Mouse (Mus musculus): ENCODE measurements around the gene Gpsm3. TPM values are rescaled to one million over a fixed set of nuclear protein-coding genes. Genes with fewer than 3 reads are reported as not detected.

Gene Gpsm3
- polyA plus RNA-seq, 1 experiment from 2014 or later, result 15.4 TPM

GRCm38 (mm10) chr17:34604511-34605237 lies 15.1 kb downstream of the Gpsm3 start:
- ATAC-seq (ENCODE audit: low read depth), result no peak
- peak overlapping the region; percentile 91 for H3K27ac ChIP-seq (ENCODE audit: low read length)
- peak overlapping the region; percentile 74 for H3K4me2 ChIP-seq (ENCODE audit: low read depth, low read length)
- no peaks in the 10 kb centered on the region for H3K9me3 ChIP-seq (ENCODE audit: control insufficient read depth, low read length)
- peak overlapping the region; percentile 88 for H3K4me3 ChIP-seq (ENCODE audit: low read length)
- H3K36me3 ChIP-seq (ENCODE audit: control insufficient read depth, insufficient read depth, low read length), result peaks cover 11% of the 10 kb centered on the region
- H3K4me1 ChIP-seq (replicated peaks; ENCODE audit: control insufficient read depth, insufficient read depth, low read length), result peaks cover 32% of the 10 kb centered on the region
- 13% methylated on average over 24 of the region's 24 CpGs for WGBS
- H3K9ac ChIP-seq (ENCODE audit: low read length), result peak overlapping the region; percentile 96
- H3K27me3 ChIP-seq (ENCODE audit: control insufficient read depth, insufficient read depth, low read depth, low read length), result no peaks in the 10 kb centered on the region

DNA sequence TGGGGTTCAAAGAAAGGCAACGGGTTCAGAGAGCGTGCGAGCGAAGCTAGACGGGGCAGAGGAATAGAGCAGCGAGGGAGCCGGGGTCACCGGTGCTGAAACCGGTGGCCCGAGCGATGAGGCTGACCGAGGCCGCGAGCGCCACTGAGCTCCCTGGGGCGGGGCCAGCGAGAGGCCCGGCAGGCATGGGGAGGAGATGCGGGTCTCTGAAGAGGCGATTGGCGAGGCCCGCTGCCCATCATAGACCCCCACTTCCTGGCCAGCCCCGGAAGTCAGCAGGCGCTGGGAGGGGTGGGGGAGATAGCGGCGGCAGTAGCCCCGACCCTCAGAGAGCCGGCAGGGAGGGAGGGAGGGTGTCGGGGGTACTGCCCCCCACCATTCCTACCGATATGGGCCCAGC lies 16.0 kb downstream of the Gpsm3 start:
- under 1% methylated on average over 27 of the region's 30 CpGs for whole genome bisulfite sequencing
- Histone ChIP-seq H3K4me2 (ENCODE audit: low read depth, low read length) (peak overlapping the region; percentile 74), H3K4me3 (ENCODE audit: low read length) (peak overlapping the region; percentile 88), H3K27ac (ENCODE audit: low read length) (peak overlapping the region; percentile 91), H3K27me3 (ENCODE audit: control insufficient read depth, insufficient read depth, low read depth, low read length) (no peaks in the 10 kb centered on the region), H3K9me3 (ENCODE audit: control insufficient read depth, low read length) (no peaks in the 10 kb centered on the region), H3K9ac (ENCODE audit: low read length) (peak overlapping the region; percentile 96), H3K36me3 (ENCODE audit: control insufficient read depth, insufficient read depth, low read length) (peaks cover 6% of the 10 kb centered on the region), H3K4me1 (replicated peaks; ENCODE audit: control insufficient read depth, insufficient read depth, low read length) (peaks cover 29% of the 10 kb centered on the region)
- ATAC-seq (ENCODE audit: low read depth), result peak; percentile 55

DNA sequence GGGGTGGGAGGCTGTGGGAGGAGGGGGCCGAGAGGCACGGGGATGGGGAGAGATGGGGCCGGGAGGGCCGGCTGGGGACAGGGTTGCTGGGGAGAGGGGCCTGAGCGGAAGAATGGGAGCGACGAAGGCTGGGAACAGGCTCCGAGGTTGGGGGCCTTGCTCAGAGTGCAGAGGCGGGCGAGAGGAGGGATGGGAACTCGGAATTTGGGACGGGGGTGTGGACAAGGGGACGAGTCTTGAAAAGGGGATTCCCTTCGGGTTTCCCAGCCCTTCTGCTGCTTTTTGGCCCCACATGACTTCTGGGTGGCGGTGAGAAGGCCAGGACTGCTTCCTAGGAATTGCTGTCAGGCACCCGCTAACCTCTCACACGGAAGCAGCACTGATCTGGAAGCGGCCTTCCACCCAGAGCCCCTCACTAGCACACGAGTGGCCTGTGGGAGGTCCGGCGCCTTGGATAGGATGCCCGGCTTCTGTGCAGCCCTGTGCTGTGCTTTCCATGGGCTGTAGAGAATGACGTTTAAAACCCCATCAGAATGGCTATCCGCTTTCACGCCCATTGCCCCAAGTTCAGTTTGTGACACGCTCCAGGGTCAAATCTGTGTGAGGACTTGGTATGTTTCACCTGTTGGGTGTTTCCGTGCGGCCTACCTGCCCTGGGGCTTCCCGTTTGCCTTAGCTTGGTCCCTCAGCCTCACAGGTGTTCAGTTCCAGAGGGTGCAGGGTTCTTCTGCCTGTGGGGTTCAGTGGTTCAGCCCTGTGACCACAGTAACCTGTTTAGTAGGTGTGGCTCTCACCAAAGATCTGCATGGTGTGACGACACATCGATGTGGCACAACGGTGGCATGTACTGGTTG lies 16.8 kb downstream of the Gpsm3 start:
- ATAC-seq (ENCODE audit: low read depth), result no peak
- peak overlapping the region; percentile 88 for H3K4me3 ChIP-seq (ENCODE audit: low read length)
- H3K27me3 ChIP-seq (ENCODE audit: control insufficient read depth, insufficient read depth, low read depth, low read length), result no peaks in the 10 kb centered on the region
- peaks cover 29% of the 10 kb centered on the region for H3K4me1 ChIP-seq (replicated peaks; ENCODE audit: control insufficient read depth, insufficient read depth, low read length)
- H3K27ac ChIP-seq (ENCODE audit: low read length), result peak overlapping the region; percentile 77
- no peaks in the 10 kb centered on the region for H3K9me3 ChIP-seq (ENCODE audit: control insufficient read depth, low read length)
- 11% methylated on average over 32 of the region's 32 CpGs for WGBS
- H3K4me2 ChIP-seq (ENCODE audit: low read depth, low read length), result peak overlapping the region; percentile 74
- H3K9ac ChIP-seq (ENCODE audit: low read length), result peak overlapping the region; percentile 96
- H3K36me3 ChIP-seq (ENCODE audit: control insufficient read depth, insufficient read depth, low read length), result peaks cover 3% of the 10 kb centered on the region

DNA sequence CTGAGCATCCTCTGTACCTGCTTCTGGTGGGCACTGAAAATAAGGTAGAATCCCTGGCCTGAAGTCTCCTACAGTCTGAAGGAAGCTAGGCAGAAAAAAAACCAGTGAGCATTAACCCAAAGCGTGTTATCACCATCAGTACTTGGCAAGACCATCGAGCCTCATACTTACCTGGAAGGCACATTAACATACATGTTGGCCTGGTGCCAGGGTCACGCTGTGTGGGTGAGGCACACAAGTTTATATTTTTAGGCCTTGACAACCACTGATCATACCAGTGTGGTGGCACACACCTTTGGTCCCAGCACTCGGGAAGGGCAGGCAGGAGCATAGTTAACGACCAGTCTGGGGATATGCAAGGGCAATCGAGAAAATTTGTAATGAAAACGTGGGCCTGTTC lies 18.4 kb downstream of the Gpsm3 start:
- peaks cover 21% of the 10 kb centered on the region for H3K4me1 ChIP-seq (replicated peaks; ENCODE audit: control insufficient read depth, insufficient read depth, low read length)
- H3K27ac ChIP-seq (ENCODE audit: low read length), result no peak overlapping the region
- no peaks in the 10 kb centered on the region for H3K27me3 ChIP-seq (ENCODE audit: control insufficient read depth, insufficient read depth, low read depth, low read length)
- no peaks in the 10 kb centered on the region for H3K9me3 ChIP-seq (ENCODE audit: control insufficient read depth, low read length)
- 73% methylated on average over 7 of the region's 7 CpGs for WGBS
- no peak for ATAC-seq (ENCODE audit: low read depth)
- H3K36me3 ChIP-seq (ENCODE audit: control insufficient read depth, insufficient read depth, low read length), result peaks cover 12% of the 10 kb centered on the region
- H3K9ac ChIP-seq (ENCODE audit: low read length), result 0 out of 2 replicates have a peak overlapping the region, but pooled peaks have one; percentile 3
- H3K4me2 ChIP-seq (ENCODE audit: low read depth, low read length), result no peak overlapping the region
- H3K4me3 ChIP-seq (ENCODE audit: low read length), result no peak overlapping the region

DNA sequence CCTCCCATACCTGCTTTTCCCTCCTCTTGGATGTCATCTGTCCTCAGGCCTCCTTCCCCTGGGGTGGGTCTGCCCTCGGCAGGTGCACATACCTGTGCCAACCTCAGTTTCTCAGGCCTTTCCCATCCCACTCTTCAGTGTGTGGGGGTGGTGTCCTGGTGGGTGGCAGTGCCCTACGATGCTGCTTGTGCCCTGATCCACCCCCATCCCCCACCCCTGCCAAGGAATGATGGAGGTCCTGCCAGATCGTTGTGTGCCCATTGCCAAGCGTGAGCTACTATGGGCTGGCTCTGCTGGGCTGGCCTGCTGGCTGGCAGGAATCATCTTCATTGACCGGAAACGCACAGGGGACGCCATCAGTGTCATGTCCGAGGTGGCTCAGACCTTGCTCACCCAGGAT lies 21.4 kb downstream of the Gpsm3 start:
- no peak overlapping the region for H3K27ac ChIP-seq (ENCODE audit: low read length)
- H3K36me3 ChIP-seq (ENCODE audit: control insufficient read depth, insufficient read depth, low read length), result peaks cover 17% of the 10 kb centered on the region
- no peak for ATAC-seq (ENCODE audit: low read depth)
- H3K4me1 ChIP-seq (replicated peaks; ENCODE audit: control insufficient read depth, insufficient read depth, low read length), result peaks cover 13% of the 10 kb centered on the region
- H3K4me3 ChIP-seq (ENCODE audit: low read length), result no peak overlapping the region
- WGBS, result 89% methylated on average over 8 of the region's 8 CpGs
- no peak overlapping the region for H3K4me2 ChIP-seq (ENCODE audit: low read depth, low read length)
- H3K9ac ChIP-seq (ENCODE audit: low read length), result no peak overlapping the region
- H3K9me3 ChIP-seq (ENCODE audit: control insufficient read depth, low read length), result no peaks in the 10 kb centered on the region
- H3K27me3 ChIP-seq (ENCODE audit: control insufficient read depth, insufficient read depth, low read depth, low read length), result no peaks in the 10 kb centered on the region

GRCm38 (mm10) chr17:34613054-34613645 lies 23.5 kb downstream of the Gpsm3 start:
- Histone ChIP-seq H3K4me2 (ENCODE audit: low read depth, low read length) (no peak overlapping the region), H3K9me3 (ENCODE audit: control insufficient read depth, low read length) (no peaks in the 10 kb centered on the region), H3K4me3 (ENCODE audit: low read length) (no peak overlapping the region), H3K4me1 (replicated peaks; ENCODE audit: control insufficient read depth, insufficient read depth, low read length) (peaks cover 3% of the 10 kb centered on the region; the same call in 1 of the 2 replicates), H3K27ac (ENCODE audit: low read length) (no peak overlapping the region), H3K36me3 (ENCODE audit: control insufficient read depth, insufficient read depth, low read length) (peaks cover 19% of the 10 kb centered on the region), H3K27me3 (ENCODE audit: control insufficient read depth, insufficient read depth, low read depth, low read length) (no peaks in the 10 kb centered on the region), H3K9ac (ENCODE audit: low read length) (no peak overlapping the region)
- no peak for ATAC-seq (ENCODE audit: low read depth)
- WGBS, result 80% methylated on average over 11 of the region's 11 CpGs

DNA sequence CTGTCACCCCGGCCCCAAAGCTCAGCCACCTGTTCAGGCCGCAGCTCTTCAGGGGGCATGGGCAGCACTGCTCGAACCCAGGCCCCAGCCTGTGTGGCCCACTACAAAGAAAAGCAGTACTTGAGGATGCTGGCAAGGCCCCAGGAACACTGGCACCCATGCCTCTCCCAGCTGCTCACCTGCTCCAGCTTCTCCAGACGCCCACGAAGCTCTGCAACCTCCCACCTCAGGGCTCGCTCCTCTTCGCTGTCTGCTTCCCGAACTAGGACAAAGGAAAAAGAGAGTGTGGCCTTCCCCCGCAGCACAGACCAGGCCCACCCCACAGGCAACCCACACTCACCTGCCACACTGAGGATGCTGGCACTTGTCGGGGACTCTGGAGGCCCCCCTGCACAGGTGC lies 24.2 kb downstream of the Gpsm3 start:
- H3K9me3 ChIP-seq (ENCODE audit: control insufficient read depth, low read length), result no peaks in the 10 kb centered on the region
- no peaks in the 10 kb centered on the region for H3K27me3 ChIP-seq (ENCODE audit: control insufficient read depth, insufficient read depth, low read depth, low read length)
- H3K4me2 ChIP-seq (ENCODE audit: low read depth, low read length), result no peak overlapping the region
- WGBS, result 85% methylated on average over 10 of the region's 10 CpGs
- H3K27ac ChIP-seq (ENCODE audit: low read length), result no peak overlapping the region
- H3K4me3 ChIP-seq (ENCODE audit: low read length), result no peak overlapping the region
- H3K36me3 ChIP-seq (ENCODE audit: control insufficient read depth, insufficient read depth, low read length), result peaks cover 19% of the 10 kb centered on the region
- H3K9ac ChIP-seq (ENCODE audit: low read length), result no peak overlapping the region
- no peaks in the 10 kb centered on the region; the same call in 1 of the 2 replicates for H3K4me1 ChIP-seq (replicated peaks; ENCODE audit: control insufficient read depth, insufficient read depth, low read length)
- ATAC-seq (ENCODE audit: low read depth), result no peak

DNA sequence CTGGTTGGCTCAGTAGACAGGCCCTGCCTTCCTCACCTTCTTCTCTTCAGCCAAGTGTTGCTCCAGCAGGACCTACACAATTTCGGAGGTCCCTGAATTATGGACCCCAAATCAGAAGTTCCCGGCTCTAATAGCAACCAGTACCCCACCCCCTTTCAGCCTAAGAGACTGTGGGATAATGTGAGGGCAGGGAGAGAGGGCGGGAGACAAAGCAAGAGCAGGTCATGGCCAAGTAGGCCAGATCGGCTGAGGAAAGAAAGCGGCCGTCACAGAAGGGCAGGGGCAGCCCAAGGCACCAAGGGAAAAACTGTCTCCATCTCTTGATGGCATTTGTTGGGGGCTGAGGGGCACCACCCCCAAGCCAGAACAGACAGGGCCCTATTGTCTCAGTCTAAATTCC lies 26.3 kb downstream of the Gpsm3 start, which contains the start of gene Egfl8:
Gene Egfl8, minus strand, starts transcription at position 101 of the 400 bp plus-strand sequence.
- H3K27me3 ChIP-seq (ENCODE audit: control insufficient read depth, insufficient read depth, low read depth, low read length), result no peaks in the 10 kb centered on the region
- no peak within 1 kb of the TSS for H3K9ac ChIP-seq (ENCODE audit: low read length)
- no peak for ATAC-seq (ENCODE audit: low read depth)
- no peaks in the 10 kb centered on the region for H3K4me1 ChIP-seq (replicated peaks; ENCODE audit: control insufficient read depth, insufficient read depth, low read length)
- no peak within 1 kb of the TSS for H3K4me2 ChIP-seq (ENCODE audit: low read depth, low read length)
- WGBS, result 69% methylated on average over 6 of the region's 6 CpGs
- 0 out of 2 replicates have a peak within 1 kb of the TSS, but pooled peaks have one; percentile 24 for H3K27ac ChIP-seq (ENCODE audit: low read length)
- peaks cover 19% of the 10 kb centered on the region for H3K36me3 ChIP-seq (ENCODE audit: control insufficient read depth, insufficient read depth, low read length)
- no peaks in the 10 kb centered on the region for H3K9me3 ChIP-seq (ENCODE audit: control insufficient read depth, low read length)
- no peak within 1 kb of the TSS for H3K4me3 ChIP-seq (ENCODE audit: low read length)

DNA sequence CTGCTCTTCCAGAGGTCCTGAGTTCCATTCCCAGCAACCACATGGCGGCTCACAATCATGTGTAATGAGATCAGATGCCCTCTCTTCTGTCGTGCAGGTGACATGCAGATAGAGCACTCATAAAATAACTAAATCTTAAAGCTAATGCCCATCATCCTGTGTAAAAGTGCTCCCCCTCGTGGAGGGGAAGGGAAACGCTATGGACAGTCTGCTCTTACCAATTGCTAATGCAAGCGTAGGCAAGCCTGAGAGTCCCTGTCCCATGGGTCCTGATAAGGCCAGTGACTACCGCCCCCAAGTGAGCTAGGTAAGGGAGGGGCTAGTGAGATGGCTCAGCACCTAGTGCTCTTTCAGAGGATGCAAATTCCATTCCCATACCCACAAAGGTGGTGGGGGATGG lies 29.4 kb downstream of the Gpsm3 start:
- WGBS, result 20% methylated on average over 6 of the region's 6 CpGs
- Histone ChIP-seq H3K36me3 (ENCODE audit: control insufficient read depth, insufficient read depth, low read length) (peaks cover 8% of the 10 kb centered on the region; the same call in 1 of the 2 replicates), H3K9me3 (ENCODE audit: control insufficient read depth, low read length) (no peaks in the 10 kb centered on the region), H3K4me2 (ENCODE audit: low read depth, low read length) (no peak overlapping the region), H3K4me3 (ENCODE audit: low read length) (no peak overlapping the region), H3K4me1 (replicated peaks; ENCODE audit: control insufficient read depth, insufficient read depth, low read length) (no peaks in the 10 kb centered on the region), H3K27me3 (ENCODE audit: control insufficient read depth, insufficient read depth, low read depth, low read length) (no peaks in the 10 kb centered on the region), H3K27ac (ENCODE audit: low read length) (no peak overlapping the region), H3K9ac (ENCODE audit: low read length) (no peak overlapping the region)
- ATAC-seq (ENCODE audit: low read depth), result no peak

All from lung, embryonic 16.5 days (tissue).